Mouse (Mus musculus) left cerebral cortex, adult 8-10 months (tissue): Measurements from ENCODE around the gene Pigz. TPM values are rescaled to one million over a fixed set of nuclear protein-coding genes. Genes with fewer than 3 reads are reported as not detected.
"Not testable (repeated sequence)": the region's sequence is repeated elsewhere in the genome, so short reads cannot be mapped to it uniquely, and the experiment has no call there.

ENCODE experiments used
- DNase-seq, 2 experiments: peaks; one replicate each; pipeline ENCODE4 v3.0.0; 2022; ENCODE audit warnings: low spot score in 2 of 2
- total RNA-seq, 4 experiments: library from RNA; stranded (reverse); gene quantifications; 2 replicates each; pipeline ENCODE4 v1.2.4; 2022

Pigz gene
- total RNA-seq, 4 experiments from 2014 or later: 26.2 to 30.5 (median 28.8) TPM

DNA sequence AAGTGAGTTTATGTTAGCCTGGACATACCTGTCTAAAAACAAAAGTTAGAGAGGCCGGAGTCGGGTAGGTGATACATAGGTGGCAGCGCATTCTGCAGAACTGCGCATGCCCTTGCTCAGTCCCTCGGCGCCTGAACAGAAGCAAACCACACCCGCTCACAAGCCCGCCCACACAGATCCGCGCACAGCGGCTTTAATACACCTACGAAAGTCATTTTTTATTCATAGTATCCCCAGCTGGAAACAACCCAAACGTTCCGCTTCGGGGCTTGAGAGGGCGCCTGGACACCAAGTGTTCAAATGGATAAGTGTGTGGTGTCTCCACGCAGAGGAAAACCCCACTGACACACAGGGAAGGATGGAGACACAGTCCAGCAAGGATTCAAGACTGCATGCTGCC, 2.3 kb upstream of the Pigz start:
- DNase-seq: peak; percentile 30 to 55

- DNase-seq: peak in 1 of 2 experiments; percentile 28
Measured at GRCm38 (mm10) chr16:31932255-31932654, 1.4 kb upstream of the Pigz start.

GRCm38 (mm10) chr16:31932840-31933697, 582 bp upstream of the Pigz start:
- DNase-seq: peak; percentile 82 to 95

DNA sequence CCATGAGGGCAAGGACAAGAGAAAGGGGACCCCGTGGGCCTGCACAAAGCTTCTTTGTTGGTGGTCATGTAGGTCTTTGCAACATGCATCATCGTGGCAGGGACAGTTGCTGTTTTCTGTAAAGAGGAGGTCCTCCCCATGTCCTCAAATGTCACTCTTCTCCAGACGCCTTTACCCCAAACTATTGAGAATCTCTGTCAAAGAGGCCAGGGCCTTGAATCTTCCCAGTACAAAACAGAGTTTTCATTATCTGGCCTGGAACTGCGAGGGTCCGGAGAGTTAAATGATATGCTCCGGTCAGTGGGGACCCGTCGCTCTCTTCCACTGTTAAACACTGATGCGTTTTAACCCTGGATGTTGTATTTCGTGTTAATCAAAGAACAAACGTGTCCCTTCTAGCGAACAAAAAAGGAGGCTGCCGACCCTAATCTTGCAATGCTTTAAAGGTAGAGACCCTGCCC, 929 bp downstream of the Pigz start:
- no peak for DNase-seq

DNA sequence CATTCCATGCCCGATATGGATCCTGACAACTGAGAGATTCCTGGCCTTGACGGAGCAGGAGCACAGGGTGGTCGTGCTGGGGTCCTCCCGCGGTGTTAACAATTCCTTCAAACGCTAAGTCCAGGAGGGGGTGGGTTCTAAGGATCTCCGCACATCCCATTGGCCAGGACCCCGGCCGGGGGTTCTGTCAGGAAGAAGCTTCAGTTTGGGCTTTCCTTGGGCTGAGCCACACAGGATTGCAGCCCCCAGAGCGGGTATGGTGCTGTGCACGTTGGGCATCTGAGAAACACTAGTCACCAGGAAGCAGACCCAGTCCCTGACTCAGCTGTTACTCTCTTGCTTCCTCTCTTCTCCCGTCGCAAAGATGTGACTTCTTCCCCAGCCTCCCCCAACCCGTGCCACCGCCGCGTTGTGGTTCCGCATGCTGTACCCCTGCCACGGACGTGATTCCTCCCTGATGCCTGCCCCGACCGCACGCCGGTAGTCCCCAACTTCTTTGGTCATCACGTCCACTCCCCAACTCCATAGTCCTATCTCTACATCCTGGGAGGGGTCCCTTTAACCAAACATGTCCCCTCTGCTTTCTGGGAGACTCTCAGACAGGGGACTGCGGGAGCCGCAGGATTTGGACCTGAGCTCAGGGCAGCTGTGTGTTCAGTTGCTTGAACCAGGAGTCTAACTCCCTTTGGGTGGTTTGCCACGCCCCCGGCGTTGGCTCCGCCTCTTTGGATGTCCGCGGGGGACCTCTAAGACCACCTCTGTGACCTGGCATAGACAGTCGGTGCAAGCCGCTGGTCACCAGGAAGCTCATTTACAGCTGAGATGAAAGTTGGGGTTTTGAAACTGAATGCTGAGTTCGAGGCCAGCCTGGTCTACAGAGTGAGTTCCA, 1.7 kb downstream of the Pigz start:
- peak in 1 of 2 experiments; percentile 44 for DNase-seq

DNA sequence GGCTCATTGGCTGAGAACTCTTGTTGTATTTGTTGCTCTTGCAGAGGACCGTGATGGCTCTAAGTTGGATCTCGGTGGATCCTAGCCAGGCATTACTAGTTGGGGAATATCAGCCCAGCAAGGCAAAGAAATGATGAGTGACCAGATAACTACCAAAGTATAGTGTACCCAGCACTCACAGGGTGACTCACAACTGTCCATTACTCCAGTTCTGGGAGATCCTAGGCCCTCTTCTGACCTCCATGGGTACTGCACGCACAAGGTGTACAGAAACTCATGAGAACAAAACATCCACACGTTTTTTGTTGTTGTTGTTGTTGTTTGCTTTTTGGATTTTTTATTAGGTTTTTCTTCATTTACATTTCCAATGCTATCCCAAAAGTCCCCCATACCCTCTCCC, 2.9 kb downstream of the Pigz start:
- DNase-seq: no peak

DNA sequence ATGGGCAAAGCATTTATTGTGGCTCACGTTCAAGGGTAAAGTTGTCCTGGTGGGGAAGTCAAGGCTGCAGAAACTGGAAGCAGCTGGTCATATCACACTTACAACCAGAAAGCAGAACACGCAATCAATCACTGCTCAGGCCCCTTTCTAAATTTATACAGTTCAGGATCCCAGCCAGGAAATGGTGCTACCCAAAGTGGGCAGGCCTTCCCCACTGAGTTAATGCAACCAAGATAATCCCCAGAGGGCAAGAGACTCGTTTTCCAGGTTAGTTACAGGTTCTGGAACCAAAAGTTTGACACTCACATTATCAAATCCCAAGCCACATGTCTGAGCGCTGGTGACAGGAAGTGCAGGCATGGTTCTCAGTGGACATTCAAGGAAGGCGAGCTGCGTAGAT, 5.2 kb downstream of the Pigz start:
- DNase-seq: no peak

GRCm38 (mm10) chr16:31940586-31940985, 6.9 kb downstream of the Pigz start:
- no peak for DNase-seq

DNA sequence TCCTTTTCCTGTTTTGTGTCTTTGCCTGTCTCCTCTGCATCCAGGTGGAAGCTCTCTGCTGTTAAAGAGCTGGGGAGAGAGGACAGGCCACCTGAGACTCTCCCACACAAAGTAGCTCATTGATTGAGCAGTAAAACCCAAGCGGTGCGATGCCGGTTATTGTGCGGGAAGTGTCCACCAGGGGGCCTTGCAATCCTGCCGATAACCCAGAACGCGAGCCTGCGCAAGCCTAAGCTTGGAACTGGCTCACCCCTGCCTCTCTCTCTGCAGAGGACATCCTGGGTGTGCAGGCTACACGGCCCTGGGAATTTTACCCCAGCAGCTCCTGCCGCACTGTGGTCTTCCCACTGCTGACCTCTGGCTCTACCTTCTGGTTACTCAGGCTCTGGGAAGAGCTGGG, 10.3 kb downstream of the Pigz start:
- peak; percentile 67 to 68 for DNase-seq

- no peak for DNase-seq
Measured at GRCm38 (mm10) chr16:31944698-31945255, 11.1 kb downstream of the Pigz start.

- no peak for DNase-seq
Measured at GRCm38 (mm10) chr16:31945372-31945771, 11.7 kb downstream of the Pigz start.

DNA sequence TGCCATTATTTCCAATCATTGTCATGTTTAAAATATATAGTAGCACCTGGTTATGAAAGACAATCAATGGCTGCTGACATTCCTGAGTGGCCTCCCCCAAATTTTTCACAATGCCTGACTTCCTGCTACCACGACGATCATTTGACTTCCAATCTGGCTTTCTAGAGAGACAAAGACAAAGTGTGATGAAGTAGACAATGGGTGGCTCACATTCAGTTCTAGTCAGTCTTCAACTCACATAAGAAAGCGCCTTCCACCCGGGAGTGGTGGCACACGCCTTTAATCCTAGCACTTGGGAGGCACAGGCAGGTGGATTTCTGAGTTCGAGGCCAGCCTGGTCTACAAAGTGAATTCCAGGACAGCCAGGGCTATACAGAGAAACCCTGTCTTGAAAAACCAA, 12.3 kb downstream of the Pigz start:
- not testable (repeated sequence) for DNase-seq

GRCm38 (mm10) chr16:31947333-31947732, 13.7 kb downstream of the Pigz start:
- no peak for DNase-seq

DNA sequence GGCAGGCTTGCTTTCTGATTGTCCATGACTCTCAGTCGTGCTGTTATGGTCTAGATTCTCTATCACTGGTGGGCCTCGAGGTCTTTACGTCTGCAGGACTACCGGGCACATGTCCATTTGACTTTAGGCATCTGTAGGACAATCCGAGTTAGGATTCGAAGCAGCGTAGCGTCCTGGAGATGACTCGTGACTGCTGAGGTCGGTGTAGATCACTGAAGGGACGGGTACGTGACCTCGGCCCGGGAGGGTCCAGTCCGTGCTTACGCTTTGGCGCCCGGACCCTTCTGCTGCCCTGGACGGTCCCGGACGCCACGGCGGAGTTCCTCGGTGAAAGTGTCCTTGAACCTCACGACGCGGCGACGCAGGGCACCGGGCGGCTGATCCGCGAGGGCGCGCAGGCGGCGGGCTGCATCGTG, 14.3 kb downstream of the Pigz start:
- DNase-seq: peak in 1 of 2 experiments; percentile 45

- DNase-seq: peak; percentile 92 to 93
Measured at GRCm38 (mm10) chr16:31948345-31948774, 14.7 kb downstream of the Pigz start, which contains the start of the genes 0610012G03Rik and Ncbp2. Gene 0610012G03Rik, minus strand, starts transcription at chr16:31948494. Gene Ncbp2, plus strand, starts transcription at chr16:31948513.

DNA sequence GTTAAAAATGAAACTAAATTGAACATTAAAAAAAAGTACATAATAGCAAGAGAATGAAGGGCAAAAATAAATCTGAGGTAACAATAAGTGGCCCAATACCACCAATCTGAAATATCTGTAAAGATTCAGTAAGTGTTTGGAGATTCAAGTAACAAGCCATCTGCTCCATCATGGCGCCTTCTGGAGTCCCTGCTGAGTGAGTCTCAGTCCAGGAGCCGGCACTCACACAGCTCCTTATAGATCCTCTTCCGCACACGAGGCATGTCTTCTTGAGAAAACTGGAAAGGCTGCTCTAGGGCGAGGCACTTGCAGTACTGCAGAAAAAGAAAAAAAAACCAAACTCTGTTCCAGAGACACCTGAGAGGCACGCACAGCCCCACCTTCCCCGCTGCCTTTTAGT, 29.6 kb downstream of the Pigz start:
- no peak for DNase-seq

DNA sequence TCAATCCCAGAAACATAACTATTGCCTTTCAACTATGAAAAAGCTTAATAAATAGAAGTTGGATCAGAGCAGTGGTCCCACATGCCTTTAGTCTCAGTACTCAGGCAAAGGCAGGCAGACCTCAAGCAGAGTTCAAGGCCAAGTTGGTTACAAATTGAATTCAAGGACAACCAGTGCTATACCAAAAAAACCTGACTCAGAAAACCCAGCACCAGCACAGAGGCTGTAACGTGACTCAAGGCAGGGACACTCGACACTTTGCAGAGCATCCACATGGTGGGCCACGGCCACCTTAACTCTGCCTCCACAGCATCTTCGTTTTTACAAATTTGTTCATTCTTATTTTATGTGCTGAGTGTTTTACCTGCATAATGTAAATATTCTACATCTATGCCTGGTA, 41.6 kb downstream of the Pigz start:
- no peak for DNase-seq

DNA sequence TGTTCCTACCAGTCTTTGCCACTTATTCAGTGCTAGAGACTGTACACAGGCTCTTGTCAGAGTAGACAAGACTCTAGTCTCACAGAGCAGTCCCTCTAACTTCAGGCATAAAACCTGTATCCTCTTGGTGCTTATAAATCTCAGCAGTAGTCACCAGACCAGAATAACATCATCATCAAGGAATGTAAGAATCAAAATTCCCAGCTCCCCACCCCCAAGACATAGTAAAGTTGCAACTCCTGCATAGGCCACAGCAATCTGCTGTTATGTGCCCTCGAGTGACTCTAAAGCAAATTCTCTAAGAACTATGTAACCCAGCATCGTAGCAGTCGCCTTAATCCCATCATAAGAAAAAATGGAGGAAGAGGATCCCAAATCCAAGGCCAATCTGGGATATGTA, 45.9 kb downstream of the Pigz start:
- no peak for DNase-seq

- no peak for DNase-seq
Measured at GRCm38 (mm10) chr16:31980946-31981345, 47.3 kb downstream of the Pigz start.

- DNase-seq: no peak
Measured at GRCm38 (mm10) chr16:31992039-31992438, 58.4 kb downstream of the Pigz start.

GRCm38 (mm10) chr16:31993195-31993594, 59.5 kb downstream of the Pigz start:
- DNase-seq: no peak

- no peak for DNase-seq
Measured at GRCm38 (mm10) chr16:31993946-31994345, 60.3 kb downstream of the Pigz start.
